Comparison of ENCODE assay signal across 8 mouse cellular contexts in the genomic region with DNA sequence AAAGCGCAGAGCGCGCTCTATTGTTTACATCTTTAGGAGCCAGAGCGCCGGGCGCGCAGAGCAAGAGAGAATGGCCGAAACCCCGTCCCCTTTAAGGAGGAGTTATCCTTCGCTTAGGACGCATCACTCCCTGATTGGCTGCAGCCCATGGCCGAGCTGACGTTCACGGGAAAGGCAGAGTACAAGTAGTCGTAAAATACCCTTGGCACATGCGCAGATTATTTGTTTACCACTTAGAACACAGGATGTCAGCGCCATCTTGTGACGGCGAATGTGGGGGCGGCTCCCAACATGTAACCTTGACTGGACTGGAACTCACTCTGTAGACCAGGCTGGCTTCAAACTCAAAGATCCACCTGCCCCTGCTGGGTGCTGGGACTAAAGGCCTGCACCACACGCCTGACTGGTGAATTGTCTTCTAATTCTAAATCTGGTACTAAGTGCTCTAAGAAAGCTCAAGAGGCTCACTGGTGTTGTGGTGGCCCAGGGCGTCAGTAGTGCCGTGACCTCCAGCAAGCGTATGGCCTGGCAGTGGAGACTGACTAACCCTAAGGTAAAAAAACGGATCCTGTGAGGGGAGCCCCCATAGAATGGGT. TPM values are rescaled to one million over a fixed set of nuclear protein-coding genes. Genes with fewer than 3 reads are reported as not detected.
DNase-seq lines count a peak whose midpoint lies in the region; ATAC-seq and TF ChIP-seq lines count a peak whose summit lies in the region.
"Not testable (repeated sequence)": the region's sequence is repeated elsewhere in the genome, so short reads cannot be mapped to it uniquely, and the experiment has no call there.

No protein-coding gene starts in this region.

- H3K79me2 ChIP-seq in liver, adult 2 months (ENCODE audit: control insufficient read depth, insufficient read depth, low read length), result not testable (repeated sequence)

- WGBS in heart, embryonic 14.5 days, result 9% methylated on average over 22 of the region's 25 CpGs
- WGBS in kidney, adult 2 months, result 19% methylated on average over 24 of the region's 25 CpGs
- under 1% methylated on average over 25 of the region's 25 CpGs for WGBS in liver, adult 2 months
- 13% methylated on average over 25 of the region's 25 CpGs for WGBS in midbrain, embryonic 12.5 days
- 3% methylated on average over 25 of the region's 25 CpGs for WGBS in small intestine, adult 2 months

- not testable (repeated sequence) for TF ChIP-seq CTCF in kidney, adult 2 months (conservative IDR thresholded peaks at IDR 0.05; ENCODE audit: insufficient read depth, insufficient read length, low read depth, low read length); liver, adult 2 months (IDR thresholded peaks at IDR 0.05; ENCODE audit: low read depth, low read length); small intestine, adult 2 months (IDR thresholded peaks at IDR 0.05; ENCODE audit: extremely low read depth, insufficient read length, insufficient replicate concordance, low read depth, low read length)

- peak; percentile 31 for TF ChIP-seq POLR2A in kidney, adult 2 months (IDR thresholded peaks at IDR 0.05; ENCODE audit: low read depth, low read length)
- TF ChIP-seq POLR2A in liver, adult 2 months (IDR thresholded peaks at IDR 0.05; ENCODE audit: extremely low read depth, insufficient read depth, low read length), result peak; percentile 22; the same call in 1 of the 2 replicates
- not testable (repeated sequence) for TF ChIP-seq POLR2A in small intestine, adult 2 months (IDR thresholded peaks at IDR 0.05; ENCODE audit: low read depth, low read length)

- peak overlapping the region; percentile 74 for H3K4me2 ChIP-seq in heart, embryonic 14.5 days (ENCODE audit: low read length)
- peak overlapping the region; percentile 75 for H3K4me2 ChIP-seq in midbrain, embryonic 12.5 days (replicated peaks)

- not testable (repeated sequence) for H3K4me1 ChIP-seq in erythroblast, embryonic 14.5 days (ENCODE audit: control insufficient read depth); small intestine, adult 2 months (ENCODE audit: control insufficient read depth, insufficient read depth, insufficient read length, low read length)
- H3K4me1 ChIP-seq in heart, embryonic 14.5 days (ENCODE audit: control insufficient read depth in 2 of 2, insufficient read depth in 2 of 2, low read length in 2 of 2), result peaks cover 13 to 23% of the 10 kb centered on the region in 2 experiments
- H3K4me1 ChIP-seq in kidney, adult 2 months (ENCODE audit: control insufficient read depth, insufficient read depth, low read length), result peaks cover 16% of the 10 kb centered on the region
- H3K4me1 ChIP-seq in liver, adult 2 months (ENCODE audit: control insufficient read depth, insufficient read depth, low read length), result peaks cover 17% of the 10 kb centered on the region
- peaks cover 12% of the 10 kb centered on the region for H3K4me1 ChIP-seq in midbrain, embryonic 12.5 days

- H3K4me3 ChIP-seq in erythroblast, embryonic 14.5 days (replicated peaks), result peak overlapping the region; percentile 47
- H3K4me3 ChIP-seq in heart, embryonic 14.5 days (ENCODE audit: control insufficient read depth in 1 of 2, insufficient read depth in 1 of 2, low read depth in 1 of 2, low read length in 2 of 2), result peak overlapping the region; percentile 67 to 70
- peak overlapping the region; percentile 89 for H3K4me3 ChIP-seq in kidney, adult 2 months (ENCODE audit: insufficient read depth, low read depth, low read length)
- peak overlapping the region; percentile 58 for H3K4me3 ChIP-seq in liver, adult 2 months (ENCODE audit: insufficient read depth, low read depth, low read length)
- peak overlapping the region; percentile 59 for H3K4me3 ChIP-seq in midbrain, embryonic 12.5 days
- H3K4me3 ChIP-seq in small intestine, adult 2 months (ENCODE audit: low read depth, low read length), result peak overlapping the region; percentile 66

- H3K27ac ChIP-seq in heart, embryonic 14.5 days (replicated peaks in 1 of 2; ENCODE audit: control insufficient read depth in 1 of 2, insufficient read depth in 1 of 2, low read depth in 2 of 2, low read length in 2 of 2), result peak overlapping the region; percentile 97 to 99
- H3K27ac ChIP-seq in kidney, adult 2 months (ENCODE audit: insufficient read depth, low read depth, low read length), result peak overlapping the region; percentile 99
- peak overlapping the region; percentile 94 for H3K27ac ChIP-seq in liver, adult 2 months (replicated peaks; ENCODE audit: insufficient read depth, low read depth, low read length)
- peak overlapping the region; percentile 81 for H3K27ac ChIP-seq in midbrain, embryonic 12.5 days (replicated peaks)
- peak overlapping the region; percentile 97 for H3K27ac ChIP-seq in small intestine, adult 2 months (ENCODE audit: insufficient read depth, low read depth, low read length)

- peak overlapping the region; percentile 83 for H3K9ac ChIP-seq in heart, embryonic 14.5 days (ENCODE audit: low read length)
- H3K9ac ChIP-seq in liver, adult 2 months (ENCODE audit: low read depth, low read length), result peak overlapping the region; percentile 75
- H3K9ac ChIP-seq in midbrain, embryonic 12.5 days (replicated peaks), result peak overlapping the region; percentile 63

- not testable (repeated sequence) for H3K27me3 ChIP-seq in erythroblast, embryonic 14.5 days (ENCODE audit: control insufficient read depth); heart, embryonic 14.5 days (ENCODE audit: control insufficient read depth, insufficient read depth, low read length); kidney, adult 2 months (replicated peaks; ENCODE audit: control insufficient read depth, insufficient read depth, low read length); liver, adult 2 months (ENCODE audit: control insufficient read depth, insufficient read depth, low read length); midbrain, embryonic 12.5 days; small intestine, adult 2 months (ENCODE audit: control insufficient read depth, insufficient read depth, low read length)

- peak; percentile 59 for ATAC-seq in CD4-positive, CD25-positive, alpha-beta regulatory T cell, adult 4 months
- peak; percentile 52 for ATAC-seq in heart, embryonic 14.5 days (ENCODE audit: insufficient number of reproducible peaks, insufficient read depth, low FRiP score, low read depth)
- peak; percentile 84 for ATAC-seq in midbrain, embryonic 12.5 days (ENCODE audit: low FRiP score, low read depth)

- peak; percentile 76 for DNase-seq in cerebellum, adult 11-12 months
- DNase-seq in kidney, adult 2 months, result peak; percentile 77
- DNase-seq in liver, adult 2 months (ENCODE audit: extremely low read depth, low read depth, low spot score), result peak; percentile 70

- H3K9me3 ChIP-seq in erythroblast, embryonic 14.5 days (ENCODE audit: control insufficient read depth, low read length); heart, embryonic 14.5 days (ENCODE audit: control insufficient read depth, low read length); midbrain, embryonic 12.5 days: not testable (repeated sequence)

- not testable (repeated sequence) for H3K36me3 ChIP-seq in erythroblast, embryonic 14.5 days (ENCODE audit: control insufficient read depth); heart, embryonic 14.5 days (ENCODE audit: control insufficient read depth, insufficient read depth, low read length); kidney, adult 2 months (ENCODE audit: control insufficient read depth, insufficient read depth, low read length); liver, adult 2 months (ENCODE audit: control insufficient read depth, insufficient read depth, low read length); midbrain, embryonic 12.5 days; small intestine, adult 2 months (ENCODE audit: control insufficient read depth, insufficient read depth, low read length)

RNA-seq across cellular contexts. Expression of a gene that starts 4.3 kb away (rescaled TPM):
- not detected for polyA plus RNA-seq in CD4-positive, CD25-positive, alpha-beta regulatory T cell, adult 4 months (2017; shearing (Covaris generic))
- not detected in 2 replicates for polyA plus RNA-seq in erythroblast, embryonic 14.5 days (2012)
- polyA plus RNA-seq in heart, embryonic 14.5 days (2014; fragmentation: Nextera tagmentation; extraction: Ambion mirVana), result 1.6 and 3.0 TPM in 2 replicates
- 0.06 and 0.27 TPM in 2 replicates for polyA plus RNA-seq in kidney, adult 2 months (2012; rRNA removed)
- total RNA-seq in liver, adult 2 months (2014; rRNA removed), result not detected in 2 replicates
- 0.41 TPM in 1 of 2 replicates, not detected in the other for polyA plus RNA-seq in liver, adult 2 months (2012; rRNA removed)
- polyA plus RNA-seq in midbrain, embryonic 12.5 days (2016; fragmentation: Nextera tagmentation; extraction: Ambion mirVana), result 0.17 and 0.28 TPM in 2 replicates
- polyA plus RNA-seq in small intestine, adult 2 months (2012; rRNA removed), result 1.4 and 8.3 TPM in 2 replicates

RNA-seq across cellular contexts. Expression of a gene that starts 18.1 kb away (rescaled TPM):
- 10 to 100 TPM; 18.1 to 30.1 TPM for polyA plus RNA-seq in CD4-positive, CD25-positive, alpha-beta regulatory T cell, adult 4 months (2017; shearing (Covaris generic))
- 15.8 and 17.4 TPM in 2 replicates for polyA plus RNA-seq in erythroblast, embryonic 14.5 days (2012)
- 39.5 and 39.6 TPM in 2 replicates for polyA plus RNA-seq in heart, embryonic 14.5 days (2014; fragmentation: Nextera tagmentation; extraction: Ambion mirVana)
- 20.2 and 27.4 TPM in 2 replicates for polyA plus RNA-seq in kidney, adult 2 months (2012; rRNA removed)
- 17.5 and 23.2 TPM in 2 replicates for total RNA-seq in liver, adult 2 months (2014; rRNA removed)
- polyA plus RNA-seq in liver, adult 2 months (2012; rRNA removed), result 8.3 TPM in 2 replicates
- polyA plus RNA-seq in midbrain, embryonic 12.5 days (2016; fragmentation: Nextera tagmentation; extraction: Ambion mirVana), result 115 and 118 TPM in 2 replicates
- polyA plus RNA-seq in small intestine, adult 2 months (2012; rRNA removed), result 7.3 and 27.7 TPM in 2 replicates

RNA-seq across cellular contexts. Expression of a gene that starts 18.1 kb away (rescaled TPM):
- 10 to 100 TPM; 56.0 to 57.2 TPM for polyA plus RNA-seq in CD4-positive, CD25-positive, alpha-beta regulatory T cell, adult 4 months (2017; shearing (Covaris generic))
- polyA plus RNA-seq in erythroblast, embryonic 14.5 days (2012), result 25.1 and 29.2 TPM in 2 replicates
- 154 and 178 TPM in 2 replicates for polyA plus RNA-seq in heart, embryonic 14.5 days (2014; fragmentation: Nextera tagmentation; extraction: Ambion mirVana)
- 124 and 150 TPM in 2 replicates for polyA plus RNA-seq in kidney, adult 2 months (2012; rRNA removed)
- 67.4 and 80.5 TPM in 2 replicates for total RNA-seq in liver, adult 2 months (2014; rRNA removed)
- polyA plus RNA-seq in liver, adult 2 months (2012; rRNA removed), result 57.1 and 59.2 TPM in 2 replicates
- 257 and 262 TPM in 2 replicates for polyA plus RNA-seq in midbrain, embryonic 12.5 days (2016; fragmentation: Nextera tagmentation; extraction: Ambion mirVana)
- 32.9 and 63.2 TPM in 2 replicates for polyA plus RNA-seq in small intestine, adult 2 months (2012; rRNA removed)

RNA-seq across cellular contexts. Expression of a gene that starts 18.3 kb away (rescaled TPM):
- polyA plus RNA-seq in CD4-positive, CD25-positive, alpha-beta regulatory T cell, adult 4 months (2017; shearing (Covaris generic)), result 10 to 100 TPM; 20.8 to 28.7 TPM
- 3.1 and 3.7 TPM in 2 replicates for polyA plus RNA-seq in erythroblast, embryonic 14.5 days (2012)
- 23.7 and 35.0 TPM in 2 replicates for polyA plus RNA-seq in heart, embryonic 14.5 days (2014; fragmentation: Nextera tagmentation; extraction: Ambion mirVana)
- 71.4 and 78.4 TPM in 2 replicates for polyA plus RNA-seq in kidney, adult 2 months (2012; rRNA removed)
- total RNA-seq in liver, adult 2 months (2014; rRNA removed), result 7.8 and 11.5 TPM in 2 replicates
- 34.1 and 36.6 TPM in 2 replicates for polyA plus RNA-seq in liver, adult 2 months (2012; rRNA removed)
- polyA plus RNA-seq in midbrain, embryonic 12.5 days (2016; fragmentation: Nextera tagmentation; extraction: Ambion mirVana), result 52.4 and 60.3 TPM in 2 replicates
- polyA plus RNA-seq in small intestine, adult 2 months (2012; rRNA removed), result 41.8 and 76.3 TPM in 2 replicates

RNA-seq across cellular contexts. Expression of a gene that starts 39.7 kb away (rescaled TPM):
- polyA plus RNA-seq in CD4-positive, CD25-positive, alpha-beta regulatory T cell, adult 4 months (2017; shearing (Covaris generic)), result 100 to 1,000 TPM; 246 to 256 TPM
- 15.6 and 21.7 TPM in 2 replicates for polyA plus RNA-seq in erythroblast, embryonic 14.5 days (2012)
- polyA plus RNA-seq in heart, embryonic 14.5 days (2014; fragmentation: Nextera tagmentation; extraction: Ambion mirVana), result 453 and 486 TPM in 2 replicates
- polyA plus RNA-seq in kidney, adult 2 months (2012; rRNA removed), result 106 and 146 TPM in 2 replicates
- total RNA-seq in liver, adult 2 months (2014; rRNA removed), result 20.2 and 21.5 TPM in 2 replicates
- 68.5 and 71.2 TPM in 2 replicates for polyA plus RNA-seq in liver, adult 2 months (2012; rRNA removed)
- polyA plus RNA-seq in midbrain, embryonic 12.5 days (2016; fragmentation: Nextera tagmentation; extraction: Ambion mirVana), result 392 and 402 TPM in 2 replicates
- polyA plus RNA-seq in small intestine, adult 2 months (2012; rRNA removed), result 63.6 and 100 TPM in 2 replicates

Comparison
In these comparisons a context has a peak if more than half of its experiments do, and no peak if none do; other contexts are left out.
1. Peak in every context shown above with its lines: DNase-seq, ATAC-seq, H3K4me3 ChIP-seq and H3K27ac ChIP-seq.